In genomic region chr16:10280286-10280951, GRCm38 (mm10) we compare ENCODE assay signal across 7 mouse cellular contexts. TPM values are rescaled to one million over a fixed set of nuclear protein-coding genes. Genes with fewer than 3 reads are reported as not detected.
A peak's percentile ranks its signal among the peaks of the same experiment; 100 is the strongest.
DNase-seq lines count a peak whose midpoint lies in the region; ATAC-seq lines count a peak whose summit lies in the region.

No protein-coding gene starts in this region.

- no peaks in the 10 kb centered on the region for H3K27me3 ChIP-seq in forebrain, embryonic 13.5 days

- no peaks in the 10 kb centered on the region for H3K4me1 ChIP-seq in forebrain, embryonic 13.5 days

- no peaks in the 10 kb centered on the region for H3K36me3 ChIP-seq in forebrain, embryonic 13.5 days (ENCODE audit: poor library complexity, severe bottlenecking)

- no peaks in the 10 kb centered on the region for H3K9me3 ChIP-seq in forebrain, embryonic 13.5 days (replicated peaks)

- WGBS in forebrain, embryonic 13.5 days, result 53% methylated on average over 12 of the region's 12 CpGs

- H3K9ac ChIP-seq in forebrain, embryonic 13.5 days, result no peak overlapping the region

- peak; percentile 53 for DNase-seq in Muller cell, postnatal 12 days (ENCODE audit: inconsistent ontology term)
- DNase-seq in brain, adult 2 months (ENCODE audit: low read depth, low spot score), result peak; percentile 87
- DNase-seq in layer of hippocampus, postnatal 14 days (ENCODE audit: low spot score in 2 of 2), result peak; percentile 79 to 89
- peak; percentile 35 to 53 for DNase-seq in spleen, postnatal 36 days (ENCODE audit: low spot score in 2 of 2)

- ATAC-seq in forebrain, embryonic 13.5 days, result peak; percentile 21; the same call in 1 of the 2 replicates
- ATAC-seq in hematopoietic stem cell, adult 5-6 weeks (replicated peaks in 1 of 2; ENCODE audit: insufficient read depth in 1 of 2, low FRiP score in 2 of 2, low TSS enrichment in 1 of 2, low read depth in 1 of 2, poor library complexity in 2 of 2, severe bottlenecking in 2 of 2), result peak; percentile 75 to 77
- ATAC-seq in megakaryocyte, adult 5-6 weeks (ENCODE audit: poor library complexity, severe bottlenecking), result peak; percentile 56

- no peak overlapping the region for H3K4me2 ChIP-seq in forebrain, embryonic 13.5 days

- H3K4me3 ChIP-seq in forebrain, embryonic 13.5 days, result no peak overlapping the region

- H3K27ac ChIP-seq in forebrain, embryonic 13.5 days, result no peak overlapping the region

RNA-seq across cellular contexts. Expression of gene Emp2, which starts 33.3 kb away (rescaled TPM):
- polyA plus RNA-seq in forebrain, embryonic 13.5 days (2015; fragmentation: Nextera tagmentation; extraction: Ambion mirVana), result 2.2 and 2.3 TPM in 2 replicates
- total RNA-seq in hematopoietic stem cell, adult 5-6 weeks (2017), result 0.19 and 0.55 TPM in 2 replicates
- total RNA-seq in layer of hippocampus, postnatal 14 days (2021), result 10 to 100 TPM; 25.0 to 30.9 TPM
- total RNA-seq in megakaryocyte, adult 5-6 weeks (2015), result not detected in 2 replicates
- total RNA-seq in megakaryocyte, adult 5-6 weeks (2017), result 0.07 and 0.33 TPM in 2 replicates

Comparison
In these comparisons a context has a peak if more than half of its experiments do, and no peak if none do; other contexts are left out.
1. ATAC-seq: peak in every context shown above with its lines; median percentile 76 in hematopoietic stem cell, adult 5-6 weeks; 56 in megakaryocyte, adult 5-6 weeks; 21 in forebrain, embryonic 13.5 days.
2. RNA of gene Emp2, which starts 33.3 kb away (total RNA-seq): 25.0 to 30.9 TPM in layer of hippocampus, postnatal 14 days; 0.19 to 0.55 TPM in hematopoietic stem cell, adult 5-6 weeks and 0.07 to 0.33 TPM in megakaryocyte, adult 5-6 weeks; every median in the first group is over 10 times any median in the second.
3. Peak in every context shown above with its lines, with median percentiles within 50 percentile points of each other: DNase-seq.